Mouse (Mus musculus): ENCODE data around the gene Fry. TPM values are rescaled to one million over a fixed set of nuclear protein-coding genes. Genes with fewer than 3 reads are reported as not detected.

Fry gene
- total RNA-seq, 4 experiments from 2014 or later = 66.6 to 79.5 (median 70.9) TPM

GRCm38 (mm10) chr5:150219457-150219856 lies 101.0 kb downstream of the Fry start:
- no peak for DNase-seq (ENCODE audit: low spot score in 2 of 2)

- DNase-seq (ENCODE audit: low spot score in 2 of 2) = no peak
These were observed 101.9 kb downstream of the Fry start for GRCm38 (mm10) chr5:150220333-150220732.

DNA sequence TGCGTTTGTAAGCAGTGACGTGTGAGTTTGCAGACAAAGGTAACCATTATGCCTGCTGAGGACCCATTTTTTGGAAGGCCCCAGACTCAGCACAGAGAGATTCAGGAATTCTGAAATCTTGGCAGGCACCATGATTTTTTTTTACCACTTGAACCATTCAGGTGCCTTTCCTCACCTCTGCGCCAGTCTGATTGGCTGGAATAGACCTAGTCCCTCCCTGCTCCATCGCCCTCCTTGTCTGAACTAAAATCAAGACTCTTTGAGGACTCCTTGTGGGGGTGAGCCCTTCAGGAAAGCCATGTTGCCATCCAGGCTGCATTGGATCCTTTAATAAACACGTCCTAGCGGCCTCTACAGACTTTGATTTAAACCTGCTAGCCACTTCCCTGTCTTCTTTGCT lies 103.4 kb downstream of the Fry start:
- no peak for DNase-seq (ENCODE audit: low spot score in 2 of 2)

GRCm38 (mm10) chr5:150223546-150224239 lies 105.2 kb downstream of the Fry start:
- DNase-seq (ENCODE audit: low spot score in 2 of 2) = no peak

DNA sequence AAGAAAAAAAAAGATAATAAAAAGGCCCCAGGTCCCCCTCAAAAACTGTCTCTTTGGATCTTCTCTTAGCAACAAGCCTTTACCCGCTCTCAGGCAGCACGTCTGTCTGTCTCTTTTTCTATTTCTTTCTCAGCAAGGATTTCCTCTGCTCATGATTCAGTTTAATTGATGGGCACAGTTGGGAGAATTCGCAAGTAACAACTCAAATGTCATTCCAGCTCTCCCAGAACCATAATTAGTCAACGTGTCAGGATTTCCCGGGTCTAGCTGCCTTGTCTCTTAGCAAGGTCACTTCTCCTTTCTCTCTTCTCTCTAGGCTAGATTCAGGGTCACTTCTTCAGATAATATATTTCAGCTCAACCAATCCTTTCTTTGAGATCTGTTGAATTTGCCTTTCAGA lies 110.6 kb downstream of the Fry start:
- no peak for DNase-seq (ENCODE audit: low spot score in 2 of 2)

- no peak for DNase-seq (ENCODE audit: low spot score in 2 of 2)
These were observed 111.3 kb downstream of the Fry start for GRCm38 (mm10) chr5:150229776-150230175.

DNA sequence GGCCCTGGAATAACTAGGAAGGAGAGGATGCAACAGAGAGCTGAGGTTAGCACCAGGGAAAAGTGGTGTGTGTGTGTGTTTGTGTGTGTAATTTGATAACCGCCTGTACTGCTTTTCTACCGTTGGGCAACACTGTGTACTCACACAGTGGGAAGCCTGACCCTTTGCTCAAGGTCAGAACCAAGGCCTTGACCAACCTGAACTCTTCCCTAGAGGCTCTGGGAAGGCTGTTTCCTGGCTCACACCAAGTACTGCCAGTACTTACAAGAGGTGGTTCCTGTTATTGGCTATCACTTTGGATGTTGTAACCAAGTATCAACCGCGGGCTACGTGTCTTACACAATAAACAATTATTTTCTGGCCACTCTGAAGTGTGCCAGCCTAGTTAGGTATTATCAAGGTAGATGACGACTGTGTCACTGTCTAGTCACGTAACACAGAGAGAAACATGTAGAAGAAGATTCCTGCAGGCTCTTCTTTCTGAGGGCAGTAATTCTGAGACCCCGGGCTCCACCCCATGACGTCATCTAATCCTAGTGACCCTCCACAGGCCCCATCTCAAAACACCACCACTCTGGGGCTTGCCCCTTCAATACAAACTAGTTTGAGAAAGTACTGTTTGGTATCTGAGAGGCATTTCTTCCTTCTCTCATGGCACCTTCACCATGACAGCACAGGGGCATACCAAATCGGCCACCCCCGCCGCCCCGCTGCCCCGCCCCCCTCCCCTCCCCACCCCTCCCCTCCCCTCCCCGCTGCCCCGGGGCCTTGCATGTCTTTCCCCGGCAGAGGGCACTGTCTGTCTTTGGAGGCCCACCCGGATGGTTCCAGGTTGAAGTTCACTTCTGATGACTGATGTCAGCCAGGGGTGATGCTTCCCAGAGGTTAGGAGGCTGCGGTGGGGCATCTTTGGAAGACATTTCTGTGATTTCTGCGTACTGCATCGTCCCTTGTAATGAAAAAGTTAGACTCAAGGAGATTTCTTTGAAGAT lies 114.0 kb downstream of the Fry start:
- no peak for DNase-seq (ENCODE audit: low spot score in 2 of 2)

DNA sequence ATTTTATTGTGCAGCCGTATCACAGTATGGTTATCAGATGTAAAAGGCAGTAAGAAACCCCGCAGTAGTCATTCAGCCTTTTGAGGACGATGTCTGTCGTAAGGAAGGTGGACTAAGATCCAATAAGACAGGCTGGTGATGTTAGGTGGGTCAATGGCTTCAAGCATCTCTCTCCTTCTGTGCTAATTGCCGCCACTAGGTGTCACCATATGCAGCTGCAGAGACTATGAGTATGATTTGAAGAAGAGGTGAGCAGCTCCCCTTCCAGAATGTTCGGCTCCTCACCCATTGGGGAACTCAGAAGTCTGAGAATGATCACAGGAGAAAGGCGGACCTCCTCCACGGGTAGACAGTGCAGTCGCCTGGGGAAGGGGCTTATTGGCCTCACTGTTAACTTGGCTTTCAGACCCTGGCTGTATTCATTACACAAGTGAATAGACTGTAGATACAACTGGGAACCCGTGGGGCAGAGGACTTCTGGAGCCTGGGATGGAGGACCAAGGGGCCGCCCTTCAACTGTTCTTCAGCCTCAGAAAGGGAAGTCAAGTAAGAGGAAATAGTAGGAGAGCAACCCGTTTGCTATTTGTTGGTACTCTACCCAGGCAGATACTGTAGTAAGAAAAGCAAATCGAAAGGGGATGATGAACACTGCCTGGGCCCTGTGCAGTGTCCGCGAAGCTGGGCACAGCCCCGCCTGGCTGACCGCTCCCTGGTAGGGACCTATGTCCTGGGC lies 114.9 kb downstream of the Fry start:
- DNase-seq (ENCODE audit: low spot score in 2 of 2) = peak; percentile 33 to 44

DNA sequence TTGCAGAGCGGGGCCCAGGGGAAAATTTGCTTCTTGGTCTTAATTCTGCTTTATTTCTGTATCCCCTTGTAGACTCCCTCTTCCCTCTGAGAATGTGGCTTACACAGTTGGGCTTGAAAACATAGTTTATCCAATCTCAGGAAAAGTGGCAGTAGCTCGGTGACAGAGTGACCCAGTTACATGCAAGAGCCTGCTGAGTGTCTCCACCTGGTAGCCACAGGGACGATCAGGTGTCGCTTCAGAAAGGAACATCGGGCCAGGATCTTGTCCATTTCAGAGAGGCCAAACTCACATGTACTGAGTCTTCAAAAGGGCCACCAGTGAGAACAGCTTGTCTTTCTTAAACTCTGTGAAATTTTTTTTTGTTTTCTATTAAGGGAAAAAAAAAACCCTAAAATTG lies 117.5 kb downstream of the Fry start:
- DNase-seq (ENCODE audit: low spot score in 2 of 2) = no peak

DNA sequence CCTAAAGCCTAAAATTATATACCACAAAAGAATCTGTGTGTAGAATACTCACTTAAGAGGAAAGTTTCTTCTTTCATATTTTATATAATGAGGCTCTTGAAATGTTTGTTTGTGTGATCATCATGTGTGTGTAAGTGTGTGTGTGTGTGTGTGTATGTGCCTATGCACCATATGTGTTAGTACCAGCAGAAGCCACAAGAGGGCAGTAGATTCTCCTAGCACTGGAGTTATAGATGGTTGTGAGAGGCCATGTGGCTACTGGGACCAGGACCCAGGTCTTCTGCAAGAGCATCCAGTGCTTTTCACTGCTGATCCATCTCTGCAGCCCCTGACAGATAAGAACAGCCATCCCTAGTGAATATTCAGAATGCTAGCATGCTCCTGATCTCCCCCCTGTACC lies 118.2 kb downstream of the Fry start:
- DNase-seq (ENCODE audit: low spot score in 2 of 2) = no peak

GRCm38 (mm10) chr5:150241638-150242037 lies 123.2 kb downstream of the Fry start:
- DNase-seq (ENCODE audit: low spot score in 2 of 2) = no peak

DNA sequence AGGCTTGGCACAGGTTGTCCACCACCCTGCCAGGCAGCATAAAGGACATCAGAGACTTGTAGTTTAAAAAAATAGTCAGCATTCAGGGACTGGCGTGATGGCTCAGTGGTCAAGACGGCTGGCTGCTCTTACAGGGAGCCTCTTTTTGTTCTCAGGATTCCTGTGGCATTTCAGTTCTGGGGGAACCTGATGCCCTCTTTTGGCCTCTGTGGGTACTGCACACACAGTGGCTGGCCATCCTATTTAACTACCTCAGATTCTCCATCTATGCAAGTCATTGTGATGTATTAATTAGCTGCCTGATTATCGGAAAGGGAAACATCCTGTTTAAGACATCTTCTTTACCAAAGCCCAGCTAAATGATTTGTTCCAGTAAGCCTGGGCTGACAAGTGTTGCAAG lies 128.3 kb downstream of the Fry start:
- no peak for DNase-seq (ENCODE audit: low spot score in 2 of 2)

DNA sequence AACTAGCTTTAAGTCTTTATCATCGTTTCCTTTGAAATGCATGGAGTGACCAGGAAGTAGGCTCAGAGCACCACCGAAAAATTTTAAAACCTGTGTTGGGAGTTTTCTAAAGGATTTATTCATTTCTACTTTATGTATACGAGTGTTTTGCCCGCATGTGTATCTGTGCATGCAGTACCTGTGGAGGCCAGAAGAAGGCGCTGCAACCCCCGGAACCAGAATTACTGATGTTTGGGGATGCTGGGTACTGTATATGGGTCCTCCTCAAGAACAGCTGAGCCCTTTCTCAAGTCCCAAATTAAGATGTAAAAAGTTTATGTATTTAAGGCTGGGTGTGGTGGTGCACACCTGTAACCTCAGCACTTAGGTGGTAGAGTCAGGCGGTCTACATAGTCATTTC lies 139.3 kb downstream of the Fry start:
- no peak for DNase-seq (ENCODE audit: low spot score in 2 of 2)

DNA sequence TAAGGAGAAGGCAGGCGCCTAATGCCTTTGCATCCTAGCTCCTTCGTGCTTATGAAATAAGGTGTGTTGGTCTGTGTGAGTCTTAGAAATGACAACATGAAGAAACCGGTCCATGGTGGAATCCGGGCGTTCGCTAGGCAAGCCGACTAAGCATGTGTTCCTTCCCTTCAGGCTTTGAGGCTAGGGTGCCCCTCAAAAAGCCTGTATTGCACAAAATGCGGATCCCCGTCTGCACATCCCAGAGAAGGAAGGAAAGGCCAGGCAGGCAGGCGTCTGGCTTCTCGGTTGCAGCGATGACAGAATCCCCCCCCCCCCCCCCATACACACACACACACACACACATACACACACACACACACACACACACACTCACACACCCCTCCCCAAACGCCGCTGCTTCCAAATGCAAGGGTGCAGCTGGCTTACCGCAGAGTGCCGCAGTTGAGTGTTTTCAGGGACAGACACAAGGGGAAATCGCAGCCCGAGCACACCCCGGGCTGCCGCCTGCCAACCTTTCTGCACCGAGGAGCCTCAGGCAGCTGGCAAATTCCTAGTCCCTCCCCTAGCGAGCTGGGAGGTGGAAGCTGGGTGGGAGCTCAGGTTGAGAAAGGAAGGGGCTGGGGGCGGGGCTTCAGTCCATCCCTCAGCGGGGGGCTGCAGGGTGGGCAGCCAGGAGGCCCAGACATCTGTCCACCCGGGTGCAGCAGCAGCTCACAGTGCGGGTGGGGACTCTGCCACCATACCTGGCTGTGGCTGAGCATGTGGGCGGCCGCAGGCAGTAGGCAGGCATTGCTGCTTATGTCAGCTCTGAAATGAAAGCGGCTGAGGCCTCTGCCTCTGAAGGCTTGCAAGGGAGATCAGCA lies 141.0 kb downstream of the Fry start:
- peak in 1 of 2 experiments; percentile 10 for DNase-seq (ENCODE audit: low spot score in 2 of 2)

- no peak for DNase-seq (ENCODE audit: low spot score in 2 of 2)
These were observed 141.6 kb downstream of the Fry start for GRCm38 (mm10) chr5:150260054-150260386.

DNA sequence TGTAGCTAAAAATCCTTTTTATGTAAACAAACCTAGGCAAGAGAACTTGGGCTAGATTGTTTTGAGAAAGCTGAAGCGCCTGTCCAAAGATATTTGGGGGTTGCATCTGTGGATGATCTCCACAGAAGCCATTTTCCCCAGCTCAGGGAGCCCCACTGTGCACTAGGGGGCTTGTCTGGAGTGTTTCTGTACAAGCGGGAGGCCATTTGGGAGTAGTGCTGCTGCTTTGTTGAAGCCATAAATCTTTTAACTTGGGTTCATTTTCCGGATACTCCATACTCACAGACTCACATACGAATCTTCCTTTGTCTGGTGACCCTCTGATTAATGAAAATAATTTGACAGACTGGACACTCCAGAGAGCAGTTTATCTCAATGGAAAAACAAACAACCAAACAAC lies 142.9 kb downstream of the Fry start:
- no peak for DNase-seq (ENCODE audit: low spot score in 2 of 2)

DNA sequence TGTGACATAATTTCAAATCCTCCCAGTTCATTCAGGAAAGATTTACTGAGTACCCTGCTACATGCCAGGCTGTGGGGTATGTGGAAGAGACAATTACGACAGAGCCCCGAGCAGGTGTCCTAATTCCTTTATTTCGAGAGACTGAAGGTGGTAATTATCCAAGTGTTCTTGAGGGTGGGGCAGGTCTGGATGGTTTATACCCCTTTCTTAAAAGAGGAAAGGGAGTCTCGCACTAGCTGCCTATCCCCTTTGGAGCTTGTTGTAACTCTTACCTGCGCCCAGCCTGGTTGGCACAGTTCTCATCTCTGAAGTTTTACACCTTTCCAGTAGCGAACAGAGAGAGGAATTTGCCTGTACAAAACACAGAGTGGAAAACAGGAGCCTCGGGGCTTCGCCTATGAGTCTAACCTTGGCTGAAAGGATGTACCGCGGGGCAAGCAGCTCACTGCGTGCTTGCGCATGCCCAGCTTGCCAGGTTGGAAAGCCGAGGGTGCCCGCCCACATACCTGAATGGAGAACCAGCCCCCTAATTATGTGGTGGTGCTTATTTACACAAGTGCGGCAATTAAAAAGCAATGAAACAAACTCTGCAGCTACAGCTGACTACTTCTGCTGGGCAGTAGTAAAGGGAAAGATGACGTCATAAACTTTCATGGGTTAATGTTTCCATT lies 143.7 kb downstream of the Fry start:
- DNase-seq (ENCODE audit: low spot score in 2 of 2) = no peak

DNA sequence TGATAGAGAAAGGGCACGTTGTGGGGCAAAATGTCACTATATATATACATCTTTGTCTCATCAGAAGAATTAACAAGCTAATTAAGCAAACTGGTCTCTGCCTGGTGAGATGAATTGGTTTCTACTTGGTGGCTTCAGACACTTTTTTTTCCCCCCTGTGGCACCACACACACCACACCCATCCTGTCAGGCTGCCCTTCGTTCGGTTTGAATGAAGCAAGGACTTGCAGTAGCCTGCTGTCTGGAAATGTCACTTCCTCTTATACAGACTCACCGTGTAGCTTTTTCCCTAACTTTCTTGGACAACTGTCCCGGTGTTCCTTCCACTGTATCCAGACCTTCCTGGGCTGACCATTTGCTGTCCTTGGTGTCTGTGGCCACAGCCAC lies 144.3 kb downstream of the Fry start:
- no peak for DNase-seq (ENCODE audit: low spot score in 2 of 2)

- DNase-seq (ENCODE audit: low spot score in 2 of 2) = peak in 1 of 2 experiments; percentile 14
These were observed 144.7 kb downstream of the Fry start for GRCm38 (mm10) chr5:150263162-150263561.

DNA sequence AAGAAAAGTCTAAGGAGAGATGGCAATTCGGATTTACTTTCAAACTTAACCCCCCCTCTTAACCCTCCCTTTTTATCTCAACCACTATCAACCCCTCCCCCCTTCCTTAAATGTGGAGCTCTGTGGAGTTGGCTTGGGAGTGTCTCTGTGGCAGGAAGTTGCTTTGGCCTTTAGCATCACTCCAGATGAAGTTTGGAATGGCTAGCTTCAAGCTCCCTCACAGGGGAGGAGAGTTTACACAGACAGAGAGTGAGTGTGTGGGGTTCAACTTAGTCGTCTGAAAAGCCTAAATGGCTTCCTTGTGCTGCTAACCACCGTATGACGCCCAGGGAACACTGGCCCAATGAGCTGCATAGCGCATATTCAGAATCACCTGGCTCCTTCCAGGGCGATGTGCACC lies 145.2 kb downstream of the Fry start:
- no peak for DNase-seq (ENCODE audit: low spot score in 2 of 2)

DNA sequence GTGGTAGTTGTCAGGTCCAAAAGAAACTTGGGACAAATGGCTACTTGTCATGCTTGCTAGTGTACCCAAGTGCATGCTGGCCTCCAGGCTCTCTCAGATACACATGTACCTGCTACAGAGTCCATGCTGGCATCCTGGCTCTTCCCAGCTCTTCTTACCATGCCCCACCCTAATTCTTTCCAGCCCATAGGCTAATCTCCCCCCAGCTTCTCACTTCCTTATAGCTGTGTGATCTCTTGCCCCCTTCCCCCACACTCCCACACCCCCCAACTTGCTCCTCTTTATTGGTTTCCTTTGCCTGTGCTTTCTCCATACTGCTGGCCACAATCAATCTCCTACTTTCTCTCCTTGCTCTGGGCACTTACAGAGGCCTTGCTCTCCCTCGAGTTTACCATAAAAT lies 146.6 kb downstream of the Fry start:
- no peak for DNase-seq (ENCODE audit: low spot score in 2 of 2)

All from gastrocnemius, adult 8-10 months (tissue).